Mouse (Mus musculus) myocyte (in vitro differentiated cells): ENCODE data around the gene Cpox. TPM values are rescaled to one million over a fixed set of nuclear protein-coding genes. Genes with fewer than 3 reads are reported as not detected.
A peak's percentile ranks its signal among the peaks of the same experiment; 100 is the strongest.

ENCODE experiments used
- H3K27me3 ChIP-seq: one replicate; pipeline ENCODE4 v1.6.1; 2011; ENCODE audit not compliant: control insufficient read depth, insufficient read depth, insufficient read length
- H3K36me3 ChIP-seq: one replicate; pipeline ENCODE4 v1.6.1; 2011; ENCODE audit not compliant: control insufficient read depth, insufficient read depth
- H3K4me2 ChIP-seq: one replicate; pipeline ENCODE4 v1.6.1; 2011; ENCODE audit warnings: low read depth, control low read depth
- H3K4me3 ChIP-seq: one replicate; pipeline ENCODE4 v1.5.1; 2011; ENCODE audit warnings: mild to moderate bottlenecking, control low read depth, moderate library complexity
- H3K79me2 ChIP-seq: one replicate; pipeline ENCODE4 v1.6.1; 2011; ENCODE audit not compliant: control insufficient read depth, insufficient read depth
- H3ac ChIP-seq: one replicate; pipeline ENCODE4 v1.6.1; 2011; ENCODE audit not compliant: control insufficient read depth, insufficient read length
- CEBPB ChIP-seq: IDR thresholded peaks from 2 replicates; pipeline ENCODE4 v1.6.1; 2011; ENCODE audit warnings: mild to moderate bottlenecking, moderate library complexity; ENCODE audit not compliant: poor library complexity, insufficient read depth, severe bottlenecking
- E2F4 ChIP-seq: IDR thresholded peaks from one replicate; pipeline ENCODE4 v1.6.1; 2011; ENCODE audit warnings: mild to moderate bottlenecking, control low read depth, moderate library complexity; ENCODE audit not compliant: insufficient read depth
- MAX ChIP-seq: IDR thresholded peaks from one replicate; pipeline ENCODE4 v1.6.1; 2011; ENCODE audit warnings: low read depth, mild to moderate bottlenecking, control low read depth
- MYOD1 ChIP-seq, 3 experiments: IDR thresholded peaks; one replicate each; pipeline ENCODE4 v1.6.1; 2011; ENCODE audit warnings: control low read depth in 2 of 3, low read depth in 2 of 3, mild to moderate bottlenecking in 2 of 3, moderate library complexity in 1 of 3; ENCODE audit not compliant: insufficient read length in 2 of 3, control insufficient read depth in 1 of 3
- MYOG ChIP-seq, 3 experiments: IDR thresholded peaks; one replicate each; pipeline ENCODE4 v1.6.1; 2011; ENCODE audit warnings: control low read depth in 2 of 3, low read depth in 2 of 3, mild to moderate bottlenecking in 2 of 3; ENCODE audit not compliant: insufficient read length in 2 of 3, control insufficient read depth in 1 of 3, insufficient read depth in 1 of 3
- POLR2A ChIP-seq: IDR thresholded peaks from one replicate; pipeline ENCODE4 v1.6.1; 2011; ENCODE audit warnings: low read depth, mild to moderate bottlenecking, control low read depth, moderate library complexity; ENCODE audit not compliant: insufficient read length
- POLR2AphosphoS2 ChIP-seq: IDR thresholded peaks from one replicate; pipeline ENCODE4 v1.6.1; 2011; ENCODE audit warnings: low read depth, control low read depth; ENCODE audit not compliant: insufficient read length
- REST ChIP-seq: IDR thresholded peaks from one replicate; pipeline ENCODE4 v1.6.1; 2011; ENCODE audit warnings: mild to moderate bottlenecking, control low read depth, moderate library complexity; ENCODE audit not compliant: insufficient read depth, insufficient read length
- SRF ChIP-seq: IDR thresholded peaks from one replicate; pipeline ENCODE4 v1.6.1; 2011; ENCODE audit warnings: low read depth; ENCODE audit not compliant: control insufficient read depth, insufficient read length
- TCF12 ChIP-seq: IDR thresholded peaks from one replicate; pipeline ENCODE4 v1.6.1; 2011; ENCODE audit warnings: mild to moderate bottlenecking, control low read depth; ENCODE audit not compliant: poor library complexity, insufficient read depth, severe bottlenecking
- USF1 ChIP-seq: IDR thresholded peaks from one replicate; pipeline ENCODE4 v1.6.1; 2011; ENCODE audit warnings: low read depth, mild to moderate bottlenecking, control low read depth, moderate library complexity
- polyA plus RNA-seq: library from polyadenylated mRNA; unstranded; fragments of >200 nt; fragmentation: generic; extraction: Trizol; gene quantifications from one replicate; pipeline ENCODE4 v1.2.1, GENCODE M21; 2012; ENCODE audit warnings: missing spikeins

The Cpox gene
- polyA plus RNA-seq, 1 experiment: 20.0 TPM

- H3K27me3 ChIP-seq: no peaks in the 10 kb centered on the region
- no peak overlapping the region for H3ac ChIP-seq
- TF ChIP-seq MYOG (IDR thresholded peaks at IDR 0.05; ENCODE audit: control insufficient read depth in 1 of 3, insufficient read depth in 1 of 3, insufficient read length in 2 of 3, low read depth in 2 of 3) (no peak), SRF (no peak), CEBPB (no peak), TCF12 (no peak), POLR2AphosphoS2 (no peak), MAX (no peak), POLR2A (no peak), E2F4 (no peak), REST (no peak), MYOD1 (IDR thresholded peaks at IDR 0.05; ENCODE audit: control insufficient read depth in 1 of 3, insufficient read length in 2 of 3, low read depth in 2 of 3) (no peak), USF1 (no peak)
- H3K79me2 ChIP-seq: no peaks in the 10 kb centered on the region
- H3K4me2 ChIP-seq: peak overlapping the region; percentile 67
- H3K36me3 ChIP-seq: no peaks in the 10 kb centered on the region
- no peak overlapping the region for H3K4me3 ChIP-seq
These were observed 32.3 kb downstream of the Cpox start for GRCm38 (mm10) chr16:58702329-58702932.

- Histone ChIP-seq H3K4me3 (no peak overlapping the region), H3K4me2 (peak overlapping the region; percentile 67), H3K79me2 (no peaks in the 10 kb centered on the region), H3ac (no peak overlapping the region), H3K27me3 (no peaks in the 10 kb centered on the region), H3K36me3 (no peaks in the 10 kb centered on the region)
- TF ChIP-seq MAX: no peak
- peak; percentile 61; the same call in 1 of the 2 replicates for TF ChIP-seq CEBPB
- TF ChIP-seq USF1: no peak
- no peak for TF ChIP-seq MYOD1 (IDR thresholded peaks at IDR 0.05; ENCODE audit: control insufficient read depth in 1 of 3, insufficient read length in 2 of 3, low read depth in 2 of 3)
- TF ChIP-seq MYOG (IDR thresholded peaks at IDR 0.05; ENCODE audit: control insufficient read depth in 1 of 3, insufficient read depth in 1 of 3, insufficient read length in 2 of 3, low read depth in 2 of 3): no peak
These were observed 33.5 kb downstream of the Cpox start for GRCm38 (mm10) chr16:58703382-58704124.

- H3K4me3 ChIP-seq: no peak overlapping the region
- no peaks in the 10 kb centered on the region for H3K27me3 ChIP-seq
- H3K79me2 ChIP-seq: no peaks in the 10 kb centered on the region
- H3ac ChIP-seq: no peak overlapping the region
- H3K4me2 ChIP-seq: no peak overlapping the region
- no peaks in the 10 kb centered on the region for H3K36me3 ChIP-seq
- TF ChIP-seq CEBPB (no peak), USF1 (no peak), MYOD1 (IDR thresholded peaks at IDR 0.05; ENCODE audit: control insufficient read depth in 1 of 3, insufficient read length in 2 of 3, low read depth in 2 of 3) (no peak), MAX (no peak), POLR2AphosphoS2 (no peak), E2F4 (no peak)
These were observed 34.9 kb downstream of the Cpox start for GRCm38 (mm10) chr16:58704999-58705398.

- Histone ChIP-seq H3K4me3 (no peak overlapping the region), H3K27me3 (no peaks in the 10 kb centered on the region), H3K36me3 (no peaks in the 10 kb centered on the region), H3K4me2 (no peak overlapping the region), H3ac (no peak overlapping the region), H3K79me2 (no peaks in the 10 kb centered on the region)
- no peak for TF ChIP-seq REST
- TF ChIP-seq MAX: no peak
- TF ChIP-seq USF1: no peak
- TF ChIP-seq MYOG (IDR thresholded peaks at IDR 0.05; ENCODE audit: control insufficient read depth in 1 of 3, insufficient read depth in 1 of 3, insufficient read length in 2 of 3, low read depth in 2 of 3): no peak
- TF ChIP-seq CEBPB: no peak
These were observed 37.3 kb downstream of the Cpox start for GRCm38 (mm10) chr16:58707276-58707905.

GRCm38 (mm10) chr16:58708601-58709475 is 38.7 kb downstream of the Cpox start:
- H3K4me2 ChIP-seq: no peak overlapping the region
- H3ac ChIP-seq: no peak overlapping the region
- no peaks in the 10 kb centered on the region for H3K27me3 ChIP-seq
- H3K36me3 ChIP-seq: no peaks in the 10 kb centered on the region
- no peak for TF ChIP-seq E2F4
- no peaks in the 10 kb centered on the region for H3K79me2 ChIP-seq
- no peak overlapping the region for H3K4me3 ChIP-seq
